Mouse (Mus musculus) gastrocnemius, adult 2 months (tissue): ENCODE measurements around the gene Ptafr. TPM values are rescaled to one million over a fixed set of nuclear protein-coding genes. Genes with fewer than 3 reads are reported as not detected.
"Not testable (repeated sequence)": the region's sequence is repeated elsewhere in the genome, so short reads cannot be mapped to it uniquely, and the experiment has no call there.

Experiments used
- DNase-seq: peaks from one replicate; pipeline ENCODE4 v3.0.0; 2022
- H3K27ac ChIP-seq: fragments of 200-600 bp; 2 replicates; pipeline ENCODE4 v1.8.1; 2022; ENCODE audit warnings: mild to moderate bottlenecking
- H3K4me3 ChIP-seq: fragments of 200-600 bp; 2 replicates; pipeline ENCODE4 v1.8.1; 2022; ENCODE audit warnings: mild to moderate bottlenecking, moderate library complexity
- CTCF ChIP-seq: fragments of 200-600 bp; IDR thresholded peaks from 2 replicates; pipeline ENCODE4 v1.8.1; 2022; ENCODE audit warnings: antibody characterized with exemption, mild to moderate bottlenecking, moderate library complexity
- intact Hi-C: fragments of 180-260 bp; cut with DNase I; formaldehyde crosslinking; loops from one replicate; pipeline ENCODE4 v1.15.1; 2025
- total RNA-seq, 2 experiments: library from RNA; stranded (reverse); gene quantifications; 2 replicates each; pipeline ENCODE4 v1.2.3; 2021

The Ptafr gene
- total RNA-seq, 2 experiments from 2014 or later = 0.56 to 0.98 TPM

DNA sequence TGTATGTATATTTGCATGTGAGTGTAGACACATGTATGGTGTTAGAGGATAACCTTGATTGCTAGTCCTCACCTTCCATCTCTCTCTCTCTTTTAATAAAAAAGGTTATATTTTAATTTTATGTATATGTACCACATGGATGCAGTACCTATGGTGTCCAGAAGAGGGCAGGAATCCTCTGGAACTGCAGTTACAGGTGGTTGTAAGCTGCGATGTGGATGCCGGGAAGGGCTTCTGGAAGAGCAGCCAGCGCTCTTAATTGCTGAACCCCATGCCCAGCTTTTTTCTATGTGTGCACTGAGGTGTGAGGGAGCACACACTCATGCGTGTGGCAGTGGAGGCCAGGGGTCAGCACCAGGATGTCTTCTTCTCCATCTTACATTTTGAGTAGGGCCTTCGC lies 5.2 kb downstream of the Ptafr start:
- TF ChIP-seq CTCF = peak; percentile 49
- Histone ChIP-seq H3K4me3 (no peak overlapping the region), H3K27ac (no peak overlapping the region)
- DNase-seq = no peak
- intact Hi-C loops = no loop called here

DNA sequence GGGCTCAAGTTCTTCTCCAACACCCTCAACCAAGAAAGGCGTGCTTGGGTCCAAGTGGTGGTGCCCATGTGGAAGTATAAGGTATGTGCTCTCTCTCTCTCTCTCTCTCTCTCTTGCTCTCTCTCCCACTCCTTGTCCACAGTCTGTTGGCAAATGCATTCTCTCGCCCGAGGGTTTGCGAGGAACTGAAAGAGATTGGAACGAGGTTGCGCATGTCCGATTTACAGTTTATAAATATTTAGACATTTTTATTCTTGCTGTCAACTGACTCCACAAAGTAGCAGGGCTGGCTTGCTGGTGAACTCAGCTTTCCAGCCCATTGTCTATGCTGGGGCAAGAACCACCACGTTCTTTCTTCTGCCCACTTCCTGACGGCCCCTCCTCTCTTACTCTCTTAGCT lies 7.3 kb downstream of the Ptafr start:
- no peak for TF ChIP-seq CTCF
- no peak overlapping the region for H3K4me3 ChIP-seq
- DNase-seq = no peak
- intact Hi-C loops = no loop called here
- no peak overlapping the region for H3K27ac ChIP-seq

DNA sequence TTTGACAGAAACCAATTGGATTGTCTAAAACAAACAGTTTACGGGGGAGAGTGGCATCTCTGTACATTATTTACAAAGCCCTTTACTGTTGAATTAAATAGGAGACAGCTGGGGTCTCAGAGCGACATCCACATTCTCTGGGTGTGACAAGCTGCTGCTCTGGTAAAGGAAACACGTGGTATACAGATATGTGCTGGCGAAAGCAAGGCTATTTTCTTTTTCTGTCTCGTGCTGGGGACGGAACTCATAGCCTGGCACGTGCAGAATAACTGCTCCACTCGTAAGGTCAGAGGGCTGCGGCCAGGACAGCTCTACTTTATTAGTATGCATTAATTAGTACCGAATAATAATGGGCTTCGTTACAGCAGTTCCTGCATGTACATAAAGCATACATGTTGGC lies 9.5 kb downstream of the Ptafr start:
- peak overlapping the region; percentile 40 for H3K4me3 ChIP-seq
- intact Hi-C loops = no loop called here
- no peak for TF ChIP-seq CTCF
- peak overlapping the region; percentile 46 for H3K27ac ChIP-seq
- no peak for DNase-seq

DNA sequence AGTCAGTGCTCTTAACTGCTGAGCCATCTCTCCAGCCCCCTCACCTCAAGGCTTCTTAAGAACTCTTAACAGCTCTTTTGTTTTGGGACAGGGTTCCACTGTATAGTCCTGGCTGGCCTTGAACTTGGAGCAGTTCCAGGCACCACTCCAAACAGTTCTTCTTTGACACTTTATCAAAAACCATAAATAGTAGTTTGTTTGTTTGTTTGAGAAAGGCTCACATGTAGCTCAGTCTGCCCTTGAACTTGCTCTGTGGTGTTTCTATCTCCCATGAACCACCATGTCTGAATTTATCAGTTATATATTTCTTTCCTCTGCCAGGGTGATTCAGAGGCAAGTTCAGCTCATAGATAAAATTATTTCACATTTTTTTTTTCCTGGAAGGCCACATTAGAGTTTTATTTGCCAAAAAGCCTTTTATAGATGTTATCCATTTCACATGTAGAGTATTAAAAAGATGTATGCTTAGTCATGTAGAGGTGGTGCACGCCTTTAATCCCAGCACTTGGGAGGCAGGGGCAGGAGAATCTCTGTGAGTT lies 11.0 kb downstream of the Ptafr start:
- Histone ChIP-seq H3K4me3 (no peak overlapping the region), H3K27ac (no peak overlapping the region)
- no peak for TF ChIP-seq CTCF
- DNase-seq = no peak
- intact Hi-C loops = no loop called here

DNA sequence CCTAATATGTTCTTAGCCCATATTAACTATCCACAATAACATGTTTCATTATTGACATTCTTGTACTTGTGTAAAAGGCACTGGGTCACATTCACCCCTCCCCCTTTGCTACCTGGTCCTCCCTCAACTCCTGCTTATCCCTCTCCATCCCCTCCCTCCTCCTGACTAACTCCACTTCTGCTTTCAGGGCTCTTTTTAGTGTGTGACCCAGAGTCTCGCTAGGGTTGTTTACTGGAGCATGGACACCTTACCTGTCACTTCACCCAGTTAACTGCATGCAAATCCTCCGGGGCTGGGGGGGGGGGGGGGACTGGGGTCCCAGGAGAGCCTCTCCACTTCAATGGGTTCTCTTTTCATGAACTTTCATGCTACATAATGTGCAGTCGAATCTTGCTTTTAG lies 19.9 kb downstream of the Ptafr start:
- intact Hi-C loops = no loop called here
- TF ChIP-seq CTCF = no peak
- no peak overlapping the region for H3K4me3 ChIP-seq
- no peak for DNase-seq
- no peak overlapping the region for H3K27ac ChIP-seq

DNA sequence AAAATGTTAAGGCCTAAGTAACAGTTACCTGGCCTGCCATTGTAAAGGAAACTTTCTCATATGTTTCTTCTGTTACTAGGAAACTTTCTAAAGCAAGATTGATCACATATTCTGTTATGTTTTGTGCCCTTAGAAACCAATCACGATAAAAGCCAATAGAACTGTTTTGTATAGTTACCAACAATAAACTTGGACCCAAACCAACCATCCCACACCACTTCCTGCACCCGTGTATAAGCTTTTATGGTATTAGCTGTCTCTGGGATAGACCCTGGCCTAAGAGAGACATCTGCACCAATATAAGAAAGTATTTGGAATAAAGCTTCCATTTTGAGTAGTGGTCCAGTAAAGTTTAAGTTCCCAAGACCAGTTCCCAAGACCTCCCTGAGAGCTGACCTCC lies 21.1 kb downstream of the Ptafr start:
- intact Hi-C loops = no loop called here
- TF ChIP-seq CTCF = no peak

DNA sequence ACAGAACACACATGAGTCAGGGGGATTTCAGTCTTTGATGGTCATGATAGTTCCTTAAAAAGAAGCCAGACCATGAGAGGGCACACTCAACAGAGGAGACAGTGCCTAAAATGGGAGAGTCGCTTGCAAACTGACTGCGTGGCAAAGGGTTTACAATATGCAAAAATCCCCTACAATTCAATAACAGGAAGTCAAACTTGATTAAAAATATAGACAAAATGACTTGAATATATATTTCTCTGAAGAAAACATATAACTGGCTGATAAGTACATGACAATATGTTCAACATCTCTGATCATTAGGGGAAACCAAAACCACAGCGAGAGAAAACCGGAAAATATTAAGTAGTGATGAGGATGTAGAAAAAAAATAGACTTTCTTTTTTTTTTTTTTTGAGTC lies 22.4 kb downstream of the Ptafr start:
- no peak overlapping the region for H3K4me3 ChIP-seq
- no peak for DNase-seq
- TF ChIP-seq CTCF = no peak
- intact Hi-C loops = no loop called here
- H3K27ac ChIP-seq = no peak overlapping the region

More for the DNA sequence above, 21.1 kb downstream of the Ptafr start:
- Histone ChIP-seq H3K4me3 (no peak overlapping the region), H3K27ac (no peak overlapping the region)
- DNase-seq = no peak

DNA sequence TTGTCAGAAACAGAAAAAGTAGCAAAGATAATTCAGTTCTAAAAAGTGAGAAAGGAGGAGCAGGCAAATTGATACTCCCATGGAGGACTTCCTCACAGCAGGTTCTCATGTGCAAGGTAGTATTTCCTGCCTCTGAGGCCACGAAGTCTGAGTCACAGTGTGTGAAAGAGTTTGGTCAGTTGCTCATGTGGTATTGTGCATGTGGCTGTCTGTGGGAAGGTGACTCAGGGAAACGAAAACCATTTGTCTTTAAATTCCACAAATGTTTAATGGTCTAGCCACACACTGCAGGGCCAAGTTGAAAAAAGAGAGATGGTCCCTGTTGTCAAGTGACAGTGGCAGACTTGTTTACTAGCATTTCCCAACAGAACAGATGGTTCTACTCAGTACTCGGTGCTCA lies 24.6 kb downstream of the Ptafr start:
- intact Hi-C loops = no loop called here
- no peak for TF ChIP-seq CTCF
- no peak overlapping the region for H3K27ac ChIP-seq
- H3K4me3 ChIP-seq = no peak overlapping the region
- DNase-seq = no peak

DNA sequence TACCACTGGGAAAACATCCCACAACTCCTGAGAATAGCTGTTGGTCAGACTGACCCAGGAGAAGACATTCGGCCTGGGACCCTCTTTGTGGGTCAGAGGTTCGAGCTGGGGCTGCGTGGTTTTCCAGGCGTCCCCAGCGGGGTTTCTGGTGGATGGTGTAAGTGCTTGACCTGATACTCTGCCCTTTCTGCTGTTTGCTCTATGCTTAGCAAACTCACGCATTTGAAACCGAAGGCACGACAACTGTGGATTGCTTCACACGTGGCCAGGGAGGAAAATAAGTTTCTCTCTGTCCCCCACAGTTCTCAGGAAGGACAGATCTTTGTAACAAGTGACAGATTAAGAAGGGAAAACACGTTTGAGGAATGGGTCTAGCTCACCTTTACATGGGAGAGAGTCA lies 26.8 kb downstream of the Ptafr start:
- no peak for DNase-seq
- Histone ChIP-seq H3K27ac (no peak overlapping the region), H3K4me3 (no peak overlapping the region)
- intact Hi-C loops = no loop called here
- TF ChIP-seq CTCF = no peak

DNA sequence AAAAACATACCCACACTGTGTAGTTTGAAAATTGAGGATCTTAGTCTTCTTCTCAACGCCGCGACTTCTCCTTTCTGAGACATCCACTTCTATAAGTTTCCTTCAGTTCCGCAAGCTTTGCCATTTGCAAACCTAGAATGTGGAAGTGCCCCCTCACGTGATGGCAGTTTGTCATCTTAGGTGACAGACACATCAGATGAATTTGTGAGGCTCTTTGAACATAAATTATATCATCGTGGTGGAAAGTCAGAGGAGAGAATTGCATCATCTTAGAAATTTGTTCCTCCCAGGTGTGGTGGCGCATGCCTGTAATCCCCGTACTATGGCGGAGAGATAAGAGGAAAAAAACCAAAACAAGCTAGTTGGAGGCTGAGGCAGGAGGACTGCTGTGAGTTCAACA lies 29.1 kb downstream of the Ptafr start:
- Histone ChIP-seq H3K27ac (peak overlapping the region; percentile 20), H3K4me3 (no peak overlapping the region)
- intact Hi-C loops = no loop called here
- no peak for TF ChIP-seq CTCF
- DNase-seq = no peak

DNA sequence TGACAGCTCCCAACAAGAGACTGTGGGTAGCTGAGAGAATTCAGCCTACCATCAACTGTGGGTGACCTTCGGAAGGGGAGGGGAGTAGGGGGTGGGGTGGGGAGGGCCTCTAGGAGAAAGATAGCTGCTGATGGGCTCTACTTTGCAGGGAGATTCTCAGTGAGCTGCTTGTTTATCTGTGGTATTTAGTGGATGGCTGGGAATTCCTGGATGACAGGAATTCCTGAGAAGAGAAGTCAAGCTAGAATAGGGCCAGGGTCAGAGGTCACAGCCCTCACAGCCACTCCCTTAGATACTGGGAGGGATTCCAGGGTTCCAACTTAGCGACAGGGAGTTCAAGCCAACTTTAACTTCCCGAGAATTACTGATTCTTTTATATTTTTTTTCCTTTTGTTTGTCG lies 30.3 kb downstream of the Ptafr start:
- TF ChIP-seq CTCF = no peak
- H3K4me3 ChIP-seq = no peak overlapping the region
- DNase-seq = no peak

DNA sequence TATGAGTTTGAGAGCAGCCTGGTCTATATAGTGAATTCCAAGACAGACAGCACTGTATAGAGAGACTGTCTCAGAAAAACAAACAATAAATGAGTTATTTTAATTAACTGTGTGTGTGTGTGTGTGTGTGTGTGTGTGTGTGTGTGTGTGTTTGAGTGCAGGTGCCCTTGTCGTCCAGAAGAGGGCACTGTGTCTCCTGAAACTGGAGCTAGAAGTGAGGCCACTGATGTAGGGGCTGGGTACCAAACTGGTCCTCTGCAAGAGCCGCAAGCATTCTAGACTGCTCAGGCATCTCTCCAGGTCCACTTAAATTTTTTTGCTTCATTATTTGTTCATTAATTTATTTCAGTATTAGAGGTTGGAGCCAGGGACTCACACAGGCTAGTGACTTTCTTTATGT lies 35.0 kb downstream of the Ptafr start:
- TF ChIP-seq CTCF = no peak
- intact Hi-C loops = no loop called here
- no peak for DNase-seq
- Histone ChIP-seq H3K4me3 (no peak overlapping the region), H3K27ac (no peak overlapping the region)

More for the DNA sequence above, 30.3 kb downstream of the Ptafr start:
- intact Hi-C loops = no loop called here
- peak overlapping the region; percentile 38; the same call in 1 of the 2 replicates for H3K27ac ChIP-seq

DNA sequence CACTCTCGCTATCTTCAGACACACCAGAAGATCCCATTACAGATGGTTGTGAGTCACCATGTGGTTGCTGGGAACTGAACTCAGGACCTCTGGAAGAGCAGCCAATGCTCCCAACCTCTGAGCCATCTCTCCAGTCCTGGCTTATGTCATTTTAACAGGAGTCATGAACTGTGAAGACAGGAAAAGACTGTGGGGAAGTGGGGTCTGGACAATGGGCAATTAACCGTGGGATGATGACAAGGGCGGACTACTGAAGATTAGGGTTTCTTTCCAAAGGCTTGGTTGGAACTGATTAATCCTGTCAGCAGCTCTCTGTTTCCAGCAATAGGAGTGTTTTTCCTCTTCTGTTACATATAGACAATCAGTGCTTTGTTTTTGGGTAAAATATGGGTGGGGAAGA lies 35.9 kb downstream of the Ptafr start:
- DNase-seq = no peak
- no peak for TF ChIP-seq CTCF
- H3K27ac ChIP-seq = no peak overlapping the region; the same call in 1 of the 2 replicates
- no peak overlapping the region for H3K4me3 ChIP-seq
- intact Hi-C loops = no loop called here

DNA sequence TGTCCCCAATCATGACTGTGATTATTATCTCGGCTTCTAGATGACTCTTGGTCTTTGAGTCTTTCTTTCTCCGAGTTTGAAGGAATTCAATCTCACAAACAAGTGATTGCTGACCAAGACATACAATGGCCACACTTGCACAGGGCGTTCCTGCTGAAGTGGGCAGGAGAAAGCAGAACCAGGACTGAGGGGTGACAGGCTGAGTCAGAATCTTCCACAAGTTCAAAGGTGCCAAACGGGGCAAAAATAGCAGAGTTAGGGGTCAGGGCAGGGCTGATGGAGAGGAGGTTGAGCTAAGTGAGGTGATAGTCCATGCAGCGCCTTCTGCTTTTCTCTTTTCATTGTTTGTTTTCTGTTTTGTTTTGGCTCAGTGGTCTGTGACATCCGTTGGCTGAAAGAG lies 36.6 kb downstream of the Ptafr start:
- H3K4me3 ChIP-seq = no peak overlapping the region
- intact Hi-C loops = no loop called here
- peak; percentile 27 for DNase-seq
- H3K27ac ChIP-seq = no peak overlapping the region
- TF ChIP-seq CTCF = no peak

DNA sequence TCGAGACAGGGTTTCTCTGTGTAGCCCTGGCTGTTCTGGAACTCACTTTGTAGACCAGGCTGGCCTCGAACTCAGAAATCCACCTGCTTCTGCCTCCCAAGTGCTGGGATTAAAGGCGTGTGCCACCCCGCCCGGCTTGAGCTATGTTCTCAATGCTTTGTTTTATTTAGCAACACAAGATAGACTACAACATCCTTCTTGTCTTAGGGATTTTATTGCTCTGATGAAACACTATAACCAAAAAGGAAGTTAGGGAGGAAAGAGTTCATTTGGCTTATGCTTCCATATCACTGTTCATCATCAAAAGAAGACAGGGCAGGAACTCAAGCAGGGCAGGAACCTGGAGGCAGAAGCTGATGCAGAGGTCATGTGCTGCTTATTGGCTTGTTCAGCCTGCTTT lies 37.4 kb downstream of the Ptafr start:
- H3K4me3 ChIP-seq = not testable (repeated sequence)

More for the DNA sequence above, 37.4 kb downstream of the Ptafr start:
- intact Hi-C loops, DNase-seq, H3K27ac ChIP-seq: not testable (repeated sequence)
